Mouse (Mus musculus) spleen, adult 2 months (tissue): ENCODE results near the gene Ppbp.

ENCODE experiments used
- CTCF ChIP-seq: fragments of 200-500 bp; IDR thresholded peaks from 2 replicates; pipeline ENCODE4 v1.5.1; 2011; ENCODE audit warnings: mild to moderate bottlenecking, inconsistent platforms; ENCODE audit not compliant: insufficient read depth, insufficient read length, insufficient replicate concordance; ENCODE audit errors: extremely low read depth
- POLR2A ChIP-seq: fragments of 200-500 bp; IDR thresholded peaks from 2 replicates; pipeline ENCODE4 v1.6.1; 2011; ENCODE audit warnings: low read depth, low read length, inconsistent platforms

- TF ChIP-seq CTCF (no peak), POLR2A (no peak)
These were observed 45.7 kb upstream of the Ppbp start for GRCm38 (mm10) chr5:90722656-90723055.
